Mouse (Mus musculus) liver, adult 2 months (tissue): Measurements from ENCODE around the gene Bcas3.

ENCODE experiments used
- CTCF ChIP-seq: fragments of 200-500 bp; IDR thresholded peaks from 2 replicates; pipeline ENCODE4 v1.5.1; 2011; ENCODE audit warnings: low read depth, low read length, control low read depth
- POLR2A ChIP-seq: fragments of 200-500 bp; IDR thresholded peaks from 2 replicates; pipeline ENCODE4 v1.6.1; 2011; ENCODE audit warnings: low read length, control low read depth; ENCODE audit not compliant: insufficient read depth; ENCODE audit errors: extremely low read depth

- TF ChIP-seq POLR2A = no peak
- TF ChIP-seq CTCF = no peak
These were observed 470.8 kb downstream of the Bcas3 start for GRCm38 (mm10) chr11:85823794-85824193.
